Mouse (Mus musculus) myocyte (in vitro differentiated cells): ENCODE measurements around the gene Zfp982.

Source experiments
- E2F4 ChIP-seq: IDR thresholded peaks from one replicate; pipeline ENCODE4 v1.6.1; 2011; ENCODE audit warnings: mild to moderate bottlenecking, control low read depth, moderate library complexity; ENCODE audit not compliant: insufficient read depth
- POLR2A ChIP-seq: IDR thresholded peaks from one replicate; pipeline ENCODE4 v1.6.1; 2011; ENCODE audit warnings: low read depth, mild to moderate bottlenecking, control low read depth, moderate library complexity; ENCODE audit not compliant: insufficient read length
- TCF12 ChIP-seq: IDR thresholded peaks from one replicate; pipeline ENCODE4 v1.6.1; 2011; ENCODE audit warnings: mild to moderate bottlenecking, control low read depth; ENCODE audit not compliant: poor library complexity, insufficient read depth, severe bottlenecking
- USF1 ChIP-seq: IDR thresholded peaks from one replicate; pipeline ENCODE4 v1.6.1; 2011; ENCODE audit warnings: low read depth, mild to moderate bottlenecking, control low read depth, moderate library complexity

- TF ChIP-seq POLR2A, result no peak
- no peak for TF ChIP-seq USF1
- no peak for TF ChIP-seq E2F4
- TF ChIP-seq TCF12, result no peak
Observed at GRCm38 (mm10) chr4:147537702-147538101, 45.5 kb downstream of the Zfp982 start.
